Mouse (Mus musculus) urinary bladder, postnatal 14 days (tissue): ENCODE measurements at regions not wholly inside any gene's neighbourhood (a gene's known extent, or its start where the extent isn't known, plus 50 kb on each side); places are given as distances from the start of the nearest gene placed in this dataset.

Source experiments
- DNase-seq: peaks from one replicate; pipeline ENCODE4 v3.0.0; 2021; ENCODE audit warnings: low spot score

DNA sequence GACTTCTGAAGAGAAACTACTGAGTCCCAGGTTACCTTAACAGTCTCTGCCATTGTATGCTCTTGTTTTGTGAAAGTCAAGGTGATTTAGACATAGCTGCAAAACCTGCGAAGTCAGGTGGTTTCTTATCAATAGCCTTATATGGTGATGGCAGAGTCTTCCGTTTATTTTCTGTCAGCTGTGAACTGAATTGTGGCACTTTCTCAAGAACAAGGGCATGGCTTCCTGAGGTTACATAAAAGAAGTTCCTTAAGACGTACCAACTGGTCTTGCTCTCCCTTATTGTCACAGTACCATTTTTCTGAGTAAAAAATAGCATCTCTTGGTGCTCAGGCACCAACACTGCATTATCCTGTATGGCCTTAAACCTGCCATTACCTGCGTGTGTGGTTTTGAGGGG is 959.6 kb downstream of the Gsdmc2 start:
- no peak for DNase-seq

DNA sequence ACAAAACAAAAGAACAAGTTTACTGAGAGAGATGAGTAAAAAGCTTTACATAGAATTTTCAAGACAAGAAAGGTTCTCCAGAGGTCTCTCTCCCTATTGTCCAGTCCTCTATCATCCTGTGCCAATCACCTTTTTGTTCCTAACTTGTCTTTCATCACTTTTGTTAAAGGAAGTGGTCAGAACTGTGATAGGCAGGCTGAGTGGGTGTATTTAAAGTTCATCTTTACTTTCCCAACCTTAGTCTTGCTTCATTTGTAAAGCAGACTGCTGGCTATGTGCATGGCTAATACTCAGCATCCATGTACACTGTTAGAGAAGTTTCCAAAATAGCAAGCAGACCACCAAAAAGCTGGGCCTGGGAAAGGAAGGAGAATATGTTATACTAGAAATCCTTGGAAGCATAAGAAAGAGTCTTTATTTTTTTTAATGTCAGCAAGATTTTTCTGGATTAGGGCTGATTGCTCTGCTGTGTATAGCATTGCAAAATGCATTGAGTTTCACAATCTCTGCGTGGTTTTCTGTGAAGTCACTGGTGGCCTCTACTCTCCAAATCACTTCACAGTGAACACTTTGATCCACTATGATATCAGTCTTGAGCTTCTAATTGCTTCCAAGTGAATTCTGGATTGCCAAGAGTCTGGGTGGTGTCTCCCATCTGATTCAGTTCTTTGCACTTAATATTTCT is 973.8 kb downstream of the Gsdmc2 start:
- DNase-seq, result no peak

DNA sequence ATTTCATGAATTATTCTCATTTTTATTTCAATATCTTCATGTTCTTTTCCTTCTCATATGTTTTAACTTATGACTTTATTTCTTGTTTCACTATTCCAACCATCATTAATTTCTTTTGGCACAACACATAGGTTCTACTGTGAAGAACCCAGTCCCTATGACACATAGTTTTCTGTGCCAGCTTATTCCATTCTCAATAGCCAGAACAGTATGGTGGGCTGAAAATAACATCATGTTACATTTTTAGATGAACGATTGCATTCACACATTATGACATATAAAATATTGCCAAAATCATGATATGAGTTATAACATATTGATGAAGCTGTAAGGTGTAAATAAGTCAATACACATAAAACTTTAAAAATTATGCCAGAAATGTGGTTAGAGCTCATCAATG is 982.4 kb downstream of the Gsdmc2 start:
- DNase-seq, result no peak

DNA sequence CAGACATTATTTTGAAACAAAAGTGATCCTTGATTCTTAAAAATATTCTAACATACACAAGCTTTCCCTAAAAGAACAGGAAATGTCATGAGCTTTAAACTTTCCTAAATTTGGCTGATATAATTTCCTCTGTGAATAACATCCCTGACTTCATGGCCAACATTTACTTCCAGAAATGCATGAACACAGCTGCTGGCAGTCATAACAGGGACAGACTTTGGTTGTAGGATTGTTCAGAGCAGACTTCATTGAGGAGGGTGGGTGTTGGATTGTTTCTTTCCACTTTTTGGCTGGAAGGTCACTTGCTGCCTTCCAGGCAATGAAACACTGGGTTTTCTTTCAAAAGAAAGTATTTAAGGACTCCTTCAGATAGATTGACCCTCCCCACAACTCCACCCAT is 983.6 kb downstream of the Gsdmc2 start:
- peak; percentile 4 for DNase-seq

DNA sequence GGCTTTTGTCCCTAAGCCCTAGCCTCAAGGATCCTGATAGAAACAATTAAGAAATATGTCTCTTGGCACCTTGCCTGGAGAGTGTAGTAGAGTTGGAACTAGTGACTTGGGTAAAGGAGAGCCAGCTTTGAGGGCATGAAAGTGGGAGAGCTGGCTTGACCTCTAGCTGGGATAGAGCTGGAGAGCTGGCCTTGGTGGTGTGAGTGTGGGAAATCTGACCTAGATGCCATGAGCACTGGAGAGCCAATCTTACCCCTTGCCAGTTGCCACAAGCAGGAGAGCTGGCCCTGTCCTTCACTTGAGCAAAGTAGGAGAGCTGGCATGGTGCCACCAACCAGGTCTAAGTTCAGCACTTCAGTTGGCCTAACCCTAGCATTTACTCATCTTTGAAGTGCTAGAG is 995.7 kb downstream of the Gsdmc2 start:
- DNase-seq, result no peak

DNA sequence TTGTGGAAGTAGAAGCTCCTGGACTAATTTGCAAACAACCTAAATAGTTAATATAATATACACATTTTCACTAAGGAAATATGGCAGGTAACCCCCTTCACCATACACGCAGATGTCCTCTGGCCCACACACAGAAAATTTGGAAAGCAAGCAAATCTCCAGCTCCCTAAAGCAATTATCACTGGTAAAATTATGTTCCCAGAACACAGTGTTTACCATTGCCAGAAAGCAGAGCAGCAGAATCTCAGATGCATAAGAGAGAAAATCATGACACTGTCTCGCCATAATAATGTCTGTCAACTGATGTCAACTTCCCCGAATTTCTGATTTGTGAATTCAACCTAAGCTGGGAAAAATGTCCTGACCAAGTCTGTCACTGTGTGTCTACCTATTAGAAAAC is 999.1 kb downstream of the Gsdmc2 start:
- no peak for DNase-seq

DNA sequence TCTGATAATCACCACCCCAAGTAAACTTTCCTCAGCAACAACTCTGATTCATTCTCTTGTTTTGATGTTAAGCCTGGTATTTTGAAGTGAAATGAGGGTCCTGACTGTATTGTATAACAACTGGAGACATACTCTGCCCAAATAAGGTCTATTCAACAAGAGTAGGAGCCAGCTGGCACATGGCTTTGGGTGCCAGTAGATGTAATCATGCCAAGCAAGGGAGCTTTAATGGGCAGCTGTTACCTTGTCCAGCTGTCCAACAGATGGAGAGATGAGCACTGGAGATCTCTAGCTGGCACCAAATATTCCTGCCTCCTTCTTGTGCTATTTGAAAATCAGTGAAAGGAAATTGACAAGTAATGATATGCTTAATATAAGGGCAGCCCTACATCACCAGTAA is 1019.4 kb downstream of the Gsdmc2 start:
- no peak for DNase-seq

DNA sequence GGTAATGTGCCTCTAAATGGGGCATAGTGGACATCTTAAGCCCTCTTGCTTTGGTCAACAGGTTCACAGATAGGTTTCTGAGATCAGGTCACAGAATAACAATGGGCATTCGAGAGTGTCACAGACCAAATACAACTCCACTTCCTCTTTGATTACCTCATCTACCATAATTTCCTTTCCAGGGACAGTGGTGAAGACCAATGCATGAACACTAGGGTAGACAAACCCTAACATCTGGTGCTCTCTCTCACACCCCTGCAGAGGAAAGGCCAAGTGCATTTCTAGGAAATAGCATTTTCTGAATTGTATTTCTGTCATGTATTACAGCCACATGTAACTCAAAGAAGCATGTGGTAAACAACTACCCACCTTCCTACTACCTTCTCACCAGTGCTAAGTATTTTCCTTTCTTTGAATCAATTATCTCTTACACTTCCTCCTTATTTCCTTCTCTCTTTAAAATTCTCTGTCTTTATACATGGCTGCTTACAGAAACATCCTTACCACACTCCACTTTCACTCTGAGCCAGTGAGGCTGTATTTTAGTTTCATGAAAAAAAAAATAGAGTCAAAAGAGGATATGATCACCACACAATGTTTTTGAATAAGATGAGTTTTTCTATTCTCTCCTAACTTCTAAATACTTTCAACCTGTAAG is 1021.0 kb downstream of the Gsdmc2 start:
- no peak for DNase-seq

DNA sequence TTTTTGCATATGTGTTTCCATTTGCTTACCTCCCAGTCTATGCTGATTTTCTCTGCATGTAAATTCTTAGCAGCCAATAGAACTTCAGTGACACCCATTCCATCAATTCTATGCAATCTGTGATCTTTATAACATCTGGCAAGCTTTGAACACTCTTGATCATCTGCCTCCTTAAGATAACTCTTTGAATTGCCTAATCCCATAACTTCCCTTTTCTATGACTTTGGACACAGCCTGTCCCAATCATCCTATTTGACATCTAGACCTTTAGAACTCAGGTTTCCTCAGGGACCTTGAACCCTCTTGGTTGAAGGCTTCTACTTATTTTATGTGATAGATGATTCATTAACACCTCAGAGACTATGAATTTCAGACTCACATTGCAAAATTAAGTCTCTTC is 1022.7 kb downstream of the Gsdmc2 start:
- no peak for DNase-seq

DNA sequence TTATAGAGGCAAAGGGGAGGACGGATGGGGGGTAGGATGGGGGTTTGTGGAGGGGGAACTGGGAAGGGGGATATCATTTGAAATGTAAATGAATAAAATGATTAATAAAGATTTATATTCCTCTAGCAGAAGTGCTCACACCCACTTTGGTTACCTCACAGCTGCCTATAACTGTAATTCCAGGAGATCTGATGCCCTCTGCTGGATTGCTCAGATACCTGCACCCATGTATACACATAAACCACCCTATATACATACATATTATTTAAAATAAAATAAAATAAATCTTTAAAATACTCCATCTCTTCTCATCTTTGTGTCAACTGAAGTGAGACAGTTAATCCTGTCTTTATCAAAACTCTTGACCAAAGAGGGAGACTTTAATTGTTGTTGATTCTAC is 1031.9 kb downstream of the Gsdmc2 start:
- DNase-seq, result no peak

DNA sequence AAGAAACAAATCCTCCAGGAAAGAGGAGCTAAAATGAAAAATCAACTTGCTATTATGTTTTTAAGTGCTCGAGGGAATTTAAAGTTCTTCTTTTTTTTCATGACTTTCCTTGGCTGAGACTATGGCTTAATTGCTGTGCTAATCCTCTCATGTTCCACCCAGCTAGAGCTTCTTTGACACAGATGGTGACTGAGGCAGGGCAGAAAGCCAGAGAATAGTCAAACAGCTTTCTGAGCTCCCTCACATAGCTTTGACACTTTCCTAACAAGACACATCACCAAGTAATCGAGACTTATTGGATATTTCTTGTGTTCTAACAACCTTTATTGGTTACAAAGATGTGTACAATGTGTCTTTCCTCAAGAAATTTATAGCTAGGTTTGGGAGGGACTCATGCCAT is 1033.0 kb downstream of the Gsdmc2 start:
- DNase-seq, result no peak

DNA sequence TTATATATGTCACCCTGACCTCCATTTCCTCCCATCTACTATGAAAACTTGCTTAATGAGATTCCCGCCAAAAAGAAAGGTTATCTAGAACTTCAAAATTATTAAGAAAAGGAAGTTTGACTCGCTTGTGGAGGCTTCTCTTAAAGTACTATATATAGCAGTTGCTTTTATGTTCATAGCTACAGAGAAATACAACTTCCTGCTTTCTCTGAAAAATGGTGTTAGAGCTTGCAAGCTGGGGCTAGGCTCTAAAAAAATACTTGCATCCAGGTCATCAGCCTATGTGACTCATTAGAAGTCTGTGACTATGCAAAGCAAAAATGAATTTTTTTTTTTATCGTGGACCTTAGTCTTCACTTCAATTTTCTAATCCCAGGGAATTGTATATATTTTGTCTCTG is 1035.7 kb downstream of the Gsdmc2 start:
- DNase-seq, result no peak

DNA sequence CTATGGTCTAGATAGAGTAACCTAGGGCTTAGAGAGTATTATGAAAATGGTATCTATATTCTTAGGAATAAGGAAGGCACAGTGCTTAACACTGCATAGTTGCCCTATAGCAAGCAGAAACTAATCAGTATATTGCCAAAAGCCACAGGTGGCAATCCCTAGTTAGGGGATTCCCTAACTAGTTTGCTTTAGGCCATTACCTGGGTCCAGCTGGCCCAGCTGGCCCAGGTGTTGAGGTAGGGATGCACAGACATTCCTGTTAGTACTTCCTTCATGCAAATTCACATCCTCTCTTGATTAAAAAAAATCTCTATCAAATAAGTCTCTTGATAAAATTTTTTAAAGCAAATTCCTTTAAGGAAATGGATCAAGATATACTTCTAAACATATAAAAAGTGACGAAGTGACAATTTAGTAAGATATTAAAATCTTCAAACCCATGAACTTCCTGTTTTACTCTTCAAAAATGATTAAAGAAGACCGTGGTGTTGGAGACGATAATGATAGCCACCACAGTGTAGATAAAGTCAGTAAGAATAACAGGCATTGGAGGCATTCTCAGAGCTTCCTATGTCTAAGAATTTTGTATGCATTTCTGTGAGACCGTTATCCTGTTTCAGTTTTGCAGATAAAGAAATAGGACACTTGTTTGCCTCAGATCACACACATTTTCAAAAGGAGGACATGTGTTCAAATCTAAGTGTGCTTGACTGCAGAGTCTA is 1036.7 kb downstream of the Gsdmc2 start:
- no peak for DNase-seq

DNA sequence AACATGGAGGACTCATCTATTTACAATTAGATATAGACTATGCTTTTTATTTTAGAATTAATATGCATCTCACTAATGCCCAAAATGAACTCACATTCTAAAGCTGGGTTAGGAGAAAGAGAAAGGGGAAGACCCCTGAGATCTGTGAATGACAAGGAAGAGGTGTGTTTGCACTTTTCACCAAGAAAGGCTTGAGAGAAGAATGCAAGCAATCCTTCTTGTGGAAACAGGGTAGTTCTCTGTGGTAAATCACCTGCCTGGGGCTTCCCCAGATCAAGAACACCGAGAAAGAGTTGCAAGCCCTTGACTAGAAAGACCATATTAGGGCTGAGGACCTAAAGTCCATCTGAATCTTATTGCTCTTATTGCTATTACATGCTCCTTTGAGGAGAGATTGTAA is 1037.6 kb downstream of the Gsdmc2 start:
- no peak for DNase-seq

DNA sequence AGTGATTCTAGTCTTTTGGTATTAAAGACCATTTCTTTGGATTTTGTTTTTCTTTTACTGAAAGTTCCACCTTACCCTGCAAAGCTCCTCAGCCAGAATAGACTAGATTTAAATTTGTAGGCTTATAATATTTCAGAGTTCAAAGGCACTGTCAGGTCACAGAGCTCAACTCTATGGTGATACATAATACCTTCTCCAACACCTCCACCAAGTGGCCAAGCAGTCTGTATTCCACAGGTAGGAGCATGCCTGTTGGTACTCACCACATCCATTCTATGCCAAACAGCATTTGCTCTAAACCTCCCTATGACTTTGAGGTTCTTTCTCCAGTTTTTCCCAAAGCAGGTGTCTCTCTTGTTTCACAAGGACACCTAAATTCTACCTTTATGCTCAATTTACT is 1042.2 kb downstream of the Gsdmc2 start:
- DNase-seq, result peak; percentile 13

DNA sequence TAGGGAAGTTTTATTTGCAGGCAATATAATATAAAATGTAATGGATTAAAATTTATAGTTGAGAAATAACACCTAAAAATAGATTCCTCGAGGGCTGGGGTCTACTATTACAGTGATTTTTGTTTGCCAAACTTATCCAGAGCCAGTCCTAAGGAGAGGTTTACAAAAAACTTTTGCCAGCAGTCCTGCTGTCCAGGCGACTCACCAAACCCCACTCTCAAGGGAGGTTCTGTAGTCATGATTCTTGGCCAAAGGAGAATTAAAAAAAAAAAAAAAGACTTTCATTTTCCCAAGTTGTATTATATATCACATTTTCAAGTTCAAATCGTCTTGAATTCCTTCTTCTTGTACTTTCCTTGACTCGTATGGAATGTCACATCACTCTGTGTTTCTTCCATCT is 1046.2 kb downstream of the Gsdmc2 start:
- DNase-seq, result no peak

DNA sequence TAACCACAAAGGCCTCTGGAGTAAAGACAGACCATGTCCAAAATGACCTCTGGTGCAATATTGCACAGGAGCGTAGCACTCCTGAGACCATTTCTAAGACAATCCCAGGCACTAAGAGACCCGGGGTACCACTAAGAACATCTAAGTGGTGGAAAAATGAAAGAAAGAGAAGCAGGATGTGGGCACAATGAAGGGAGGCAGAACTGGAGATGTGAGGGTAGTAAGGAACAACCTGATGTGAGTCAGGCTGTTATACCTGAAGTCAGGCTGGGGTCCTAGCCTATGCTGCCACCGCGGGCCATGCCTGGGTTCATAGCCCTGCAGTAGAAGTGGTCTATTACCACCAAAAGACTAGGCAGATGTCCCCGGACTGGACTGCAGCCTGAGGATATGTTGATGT is 1051.4 kb downstream of the Gsdmc2 start:
- DNase-seq, result no peak

DNA sequence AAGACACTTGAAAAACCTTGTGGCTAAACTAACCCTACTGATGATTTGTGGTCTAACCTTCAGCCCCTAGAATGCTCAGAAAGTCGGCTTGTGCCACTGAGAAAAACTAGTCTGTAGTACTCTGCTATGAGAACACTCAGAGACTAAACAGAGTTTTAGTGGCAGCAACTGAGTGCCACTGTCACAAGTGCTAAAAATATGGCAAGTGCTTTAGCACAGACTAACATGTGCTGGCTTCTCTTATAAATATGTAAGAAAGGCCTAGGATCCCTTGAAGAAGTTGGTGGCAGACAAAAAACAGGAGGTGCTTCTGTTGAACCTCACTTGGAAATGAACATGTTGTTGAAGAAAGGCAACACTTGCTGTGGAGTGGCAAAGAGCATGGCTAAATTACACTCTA is 1052.9 kb downstream of the Gsdmc2 start:
- DNase-seq, result no peak

DNA sequence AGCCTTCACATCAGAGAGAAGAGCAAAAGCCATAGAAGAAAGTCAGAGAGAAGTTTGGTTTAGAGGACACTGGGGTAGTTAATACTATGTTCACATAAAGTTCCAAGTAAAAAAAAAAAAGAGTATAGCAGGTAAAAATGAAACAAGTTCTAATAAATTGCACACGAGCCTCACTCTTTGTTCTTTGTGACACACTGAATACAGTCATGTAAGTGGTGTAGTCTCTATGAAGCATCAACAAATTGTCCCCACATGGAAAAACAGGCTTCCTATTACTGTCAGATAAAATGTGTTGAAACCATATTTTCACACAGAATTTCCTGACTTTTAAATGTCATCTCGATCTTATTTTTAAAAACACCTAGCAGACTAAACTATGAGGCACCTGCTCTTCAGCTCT is 1057.2 kb downstream of the Gsdmc2 start:
- no peak for DNase-seq

DNA sequence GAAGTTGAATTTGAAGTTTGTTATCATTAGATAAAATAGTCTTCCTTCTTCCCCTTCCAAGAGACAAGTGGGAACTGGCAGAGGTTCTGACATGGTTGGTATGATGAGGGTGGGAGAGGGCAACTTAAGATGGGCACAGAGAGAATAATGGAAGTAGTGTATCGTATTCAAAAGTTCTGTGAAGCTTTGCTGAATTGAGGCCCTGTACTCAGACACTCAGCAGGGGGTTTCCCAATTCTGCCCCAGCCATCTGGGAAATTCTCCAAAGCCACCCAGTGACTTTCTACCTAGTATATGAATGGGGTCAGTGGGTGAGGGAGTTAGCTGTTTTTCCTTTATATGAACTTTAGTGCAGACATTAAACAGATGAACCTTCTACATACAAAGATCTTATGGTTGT is 1058.7 kb downstream of the Gsdmc2 start:
- DNase-seq, result no peak

DNA sequence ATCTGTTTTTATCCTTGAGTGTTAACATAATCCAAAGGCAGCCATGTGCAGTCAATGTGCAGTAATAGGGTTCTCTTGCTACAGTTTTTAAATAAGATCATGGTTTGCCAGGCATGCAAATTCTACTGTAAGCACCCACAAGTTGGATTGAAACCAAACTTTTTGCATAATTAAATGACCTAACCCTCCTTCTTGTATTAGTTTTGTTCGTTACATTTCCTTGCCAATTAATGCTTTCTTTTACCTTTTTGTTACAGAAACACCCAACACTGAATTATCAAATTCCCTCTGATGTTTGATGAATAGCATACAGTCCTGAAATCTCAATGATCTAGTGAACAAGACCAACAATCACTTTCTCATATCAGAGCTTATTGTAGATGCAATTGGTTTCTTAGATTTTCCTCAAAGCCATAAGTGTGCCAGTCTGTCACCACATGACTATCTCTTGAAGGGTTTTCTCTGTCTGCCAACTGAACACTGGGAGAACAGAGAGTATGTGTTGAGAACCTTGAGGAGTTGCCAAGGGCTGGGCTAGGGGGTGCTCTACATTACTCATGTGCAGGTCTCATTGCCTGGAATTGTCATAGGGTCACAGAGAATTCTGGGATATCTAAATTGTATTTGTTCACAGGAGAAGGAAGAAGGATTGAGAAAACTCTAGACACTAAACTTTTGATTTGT is 1060.4 kb downstream of the Gsdmc2 start:
- no peak for DNase-seq

DNA sequence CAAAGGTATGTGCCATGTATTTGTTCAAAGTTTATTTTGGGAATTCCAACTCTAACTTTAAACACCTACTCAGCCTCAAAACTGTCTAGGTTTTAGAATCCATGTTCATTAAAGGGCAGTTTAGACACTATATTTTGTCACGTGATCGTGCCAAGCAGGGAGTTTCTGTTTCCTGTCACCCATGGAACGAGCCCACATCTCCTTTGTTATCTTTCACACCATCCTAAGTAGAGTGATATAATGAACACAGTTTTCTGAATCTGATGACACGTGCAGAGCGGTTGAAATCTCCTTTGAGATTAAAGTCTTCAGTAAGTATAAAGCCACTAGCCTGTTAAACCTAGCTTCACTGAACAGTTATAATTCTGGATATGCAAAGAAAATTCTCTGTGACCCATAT is 1066.1 kb downstream of the Gsdmc2 start:
- no peak for DNase-seq

DNA sequence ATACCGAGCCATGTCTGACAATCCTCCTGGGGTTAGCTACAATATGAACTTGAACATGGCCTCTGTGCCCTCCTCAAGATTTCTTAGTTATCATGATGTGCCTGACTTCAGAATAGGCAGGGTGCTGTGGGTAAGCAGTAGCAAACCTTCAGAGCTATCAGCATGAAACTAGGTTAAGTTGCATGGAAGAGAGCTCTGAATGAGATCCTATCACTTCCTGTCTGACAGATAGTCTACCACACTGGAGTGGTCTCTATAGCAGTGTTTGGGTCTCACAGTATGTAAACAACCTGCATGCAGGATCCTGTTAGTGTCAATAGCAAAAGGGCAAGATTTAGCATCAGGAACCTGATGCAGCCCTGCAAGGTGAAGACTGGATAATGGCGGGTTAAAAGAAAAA is 1092.3 kb downstream of the Gsdmc2 start:
- DNase-seq, result no peak
